Mouse (Mus musculus) adrenal gland, postnatal 10 days (tissue): ENCODE data around the gene Vmp1. TPM values are rescaled to one million over a fixed set of nuclear protein-coding genes. Genes with fewer than 3 reads are reported as not detected.

Experiments
- DNase-seq: peaks from one replicate; pipeline ENCODE4 v3.0.0; 2021; ENCODE audit warnings: mixed read lengths
- total RNA-seq, 2 experiments: library from RNA; stranded (reverse); gene quantifications; 2 replicates each; pipeline ENCODE4 v1.2.3; 2021

Gene Vmp1
- total RNA-seq, 2 experiments from 2014 or later, result 95.7 to 104 TPM

DNA sequence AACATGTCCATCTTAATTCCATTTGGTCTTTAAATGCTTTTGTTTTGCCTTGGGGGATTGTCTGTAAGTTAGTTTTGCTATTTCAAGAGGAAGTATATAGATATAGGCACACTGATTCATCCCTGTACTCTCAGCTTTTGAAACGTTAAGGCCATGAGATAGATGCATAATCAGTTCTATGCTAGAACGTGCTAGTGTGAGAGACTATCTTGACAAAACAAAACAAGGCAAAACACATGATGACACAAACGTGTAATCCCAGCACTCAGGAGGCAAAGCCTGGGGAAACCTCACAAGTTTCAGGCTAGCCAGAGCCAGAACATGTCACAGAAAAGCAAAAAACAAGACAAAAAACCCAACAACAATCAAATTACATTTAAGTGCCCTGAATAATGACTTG, 10.9 kb downstream of the Vmp1 start:
- DNase-seq, result no peak

DNA sequence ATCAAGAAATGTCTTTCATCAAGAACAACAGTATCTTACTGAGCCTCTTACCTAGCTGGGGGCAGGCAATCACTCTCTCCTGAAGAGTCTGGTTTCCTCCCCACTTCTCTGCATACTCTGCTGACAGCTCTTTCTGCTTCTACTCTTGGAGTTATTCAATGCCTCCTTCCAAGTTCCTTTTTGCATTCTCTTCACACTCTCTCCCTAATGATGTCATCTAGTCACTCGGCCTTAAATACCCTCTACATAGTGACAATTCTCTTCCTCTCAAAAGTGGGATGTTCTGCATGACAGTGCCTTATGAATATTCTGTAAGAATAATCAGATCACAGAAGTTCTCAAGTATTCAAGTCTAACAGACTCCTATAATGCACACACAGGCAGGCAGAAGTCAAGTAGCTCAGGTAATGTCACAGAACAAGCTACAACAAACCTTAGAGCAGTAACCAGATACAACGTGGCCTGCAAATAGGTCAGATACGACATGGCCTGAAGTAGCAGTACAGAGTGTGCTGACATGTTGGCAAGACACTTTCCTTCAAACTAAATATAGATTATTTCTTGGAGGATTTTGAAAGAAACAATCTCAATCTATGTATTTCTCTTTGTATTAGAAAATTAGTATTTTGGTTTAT, 12.5 kb downstream of the Vmp1 start:
- DNase-seq, result no peak

DNA sequence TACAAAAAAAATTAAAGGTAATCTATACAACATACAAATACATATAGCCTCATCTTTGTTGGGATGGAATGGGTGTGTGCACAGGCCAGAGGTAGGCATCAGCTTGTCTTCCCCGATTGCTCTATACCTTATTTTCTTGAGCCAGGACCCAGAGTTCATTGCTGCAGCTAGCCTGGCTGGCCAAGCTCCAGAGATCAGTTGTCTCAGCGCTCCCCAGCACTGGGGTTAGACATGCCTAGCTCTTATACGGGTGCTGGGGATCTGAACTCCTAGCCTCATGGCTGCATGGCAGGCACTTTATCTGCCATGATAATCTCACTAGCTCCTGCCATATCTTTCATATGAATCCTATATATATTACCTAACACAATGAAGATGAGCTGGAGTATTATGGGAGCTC, 15.5 kb downstream of the Vmp1 start:
- no peak for DNase-seq

DNA sequence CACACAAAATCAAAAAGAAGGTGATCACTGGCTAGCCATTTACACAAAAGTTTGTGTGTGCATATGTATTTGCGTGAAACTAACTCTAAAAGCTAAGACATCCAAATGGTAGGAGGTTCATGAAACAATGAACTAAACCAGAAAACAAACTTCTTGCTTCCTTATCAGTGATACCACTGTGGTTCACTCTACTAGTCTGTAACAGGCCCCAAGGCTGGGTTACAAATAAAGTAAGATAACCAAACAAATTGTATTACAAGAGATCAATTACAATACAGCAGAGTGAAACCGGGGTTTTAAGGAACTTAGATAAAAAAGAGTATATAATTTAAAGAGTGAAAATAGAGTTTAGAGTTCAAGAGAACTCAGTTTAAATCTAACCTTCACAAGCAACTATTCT, 16.1 kb downstream of the Vmp1 start:
- DNase-seq, result no peak

DNA sequence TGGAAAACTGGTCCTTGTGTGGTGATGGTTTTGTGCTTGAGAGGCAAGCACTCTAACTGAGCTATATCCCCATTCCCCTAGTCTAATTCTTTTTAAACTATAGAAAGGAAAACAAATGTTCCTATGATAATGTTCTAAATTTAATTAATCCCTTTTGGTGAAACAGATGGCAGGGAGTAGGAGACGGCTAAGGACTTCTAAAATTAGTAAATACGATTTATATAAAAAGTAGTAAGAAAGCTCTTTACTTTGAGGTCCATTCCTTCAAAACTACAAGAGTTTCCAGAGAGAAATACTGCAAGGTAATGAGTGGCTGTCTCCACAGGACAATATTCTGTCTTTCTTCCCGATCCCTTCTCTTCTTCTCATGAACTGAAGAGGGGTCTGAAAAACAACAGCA, 19.2 kb downstream of the Vmp1 start:
- DNase-seq, result no peak

DNA sequence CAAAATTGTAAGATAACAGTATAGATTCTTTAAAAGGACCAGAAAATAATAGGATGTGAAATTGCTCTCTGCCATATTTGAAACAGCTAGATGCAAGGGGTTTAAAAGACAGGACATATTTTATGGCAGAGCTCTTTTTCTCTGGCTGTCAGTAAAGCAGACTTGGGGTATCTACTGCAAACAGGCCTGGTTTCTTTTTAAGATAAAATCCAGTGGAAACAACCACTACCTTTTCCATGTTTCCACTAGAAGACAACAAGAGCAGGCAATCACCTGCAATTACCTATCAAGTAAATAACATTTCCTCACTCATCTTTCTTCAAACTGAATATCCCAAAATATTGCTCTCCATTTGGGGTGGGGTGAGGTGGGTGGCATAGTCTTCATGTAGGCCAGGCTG, 19.7 kb downstream of the Vmp1 start:
- no peak for DNase-seq

DNA sequence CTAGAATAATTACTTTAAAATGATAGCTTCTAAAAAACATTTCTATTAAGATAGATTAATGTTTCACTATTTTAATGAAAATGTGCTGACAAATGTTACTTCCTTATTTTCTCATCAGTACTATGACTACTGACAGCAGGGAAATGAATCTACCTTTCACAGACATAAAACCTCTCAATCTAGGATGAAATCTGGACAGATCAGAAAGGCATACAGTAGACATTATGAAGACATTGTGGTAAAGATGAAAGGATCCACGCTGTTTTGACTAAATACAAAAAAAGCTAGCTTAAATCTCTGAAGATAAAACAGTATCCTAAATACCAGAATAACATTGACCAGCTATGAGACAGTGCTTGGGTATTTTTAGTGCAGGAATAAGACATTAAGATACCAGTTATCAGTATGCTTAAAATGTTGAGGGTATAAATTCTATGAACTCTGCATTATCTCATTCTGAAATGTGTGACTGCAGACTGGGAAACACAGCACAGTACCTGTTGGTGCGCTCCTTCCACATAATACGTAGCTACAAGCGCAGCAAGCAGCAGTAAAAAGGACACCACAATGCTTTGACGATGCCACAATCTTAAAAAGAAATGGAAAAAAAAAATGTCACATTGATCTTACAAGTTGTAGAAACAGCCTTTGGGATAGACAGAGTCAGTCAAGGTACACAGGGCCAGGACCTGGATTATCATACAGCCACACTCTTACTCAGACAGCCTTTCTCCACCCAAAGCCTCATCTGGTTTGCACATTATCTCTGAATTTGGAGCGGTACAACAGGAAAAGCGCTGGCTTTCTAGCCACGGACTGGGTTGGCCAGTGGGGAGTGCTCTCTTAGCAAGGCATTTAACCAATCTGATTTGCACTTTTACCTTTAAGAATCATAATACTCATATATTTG, 20.4 kb downstream of the Vmp1 start:
- DNase-seq, result no peak

DNA sequence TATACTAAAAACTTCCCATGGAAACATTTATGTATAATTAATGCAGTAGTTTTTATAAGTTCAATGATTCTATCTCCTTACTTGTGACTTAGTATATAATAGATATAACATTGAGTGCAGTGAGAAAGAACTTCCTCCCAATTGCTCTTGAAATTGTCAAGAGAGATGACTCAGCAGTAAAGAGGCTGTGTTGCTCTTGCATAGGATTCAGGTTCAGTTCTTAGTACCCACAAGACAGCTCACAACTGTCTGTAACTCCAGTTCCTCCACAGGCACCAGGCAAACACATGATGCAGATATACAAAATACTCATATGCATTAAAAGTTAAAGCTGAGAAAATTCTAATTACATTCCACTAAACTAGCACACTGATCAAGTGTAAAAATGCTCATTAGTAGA, 25.8 kb downstream of the Vmp1 start:
- no peak for DNase-seq

DNA sequence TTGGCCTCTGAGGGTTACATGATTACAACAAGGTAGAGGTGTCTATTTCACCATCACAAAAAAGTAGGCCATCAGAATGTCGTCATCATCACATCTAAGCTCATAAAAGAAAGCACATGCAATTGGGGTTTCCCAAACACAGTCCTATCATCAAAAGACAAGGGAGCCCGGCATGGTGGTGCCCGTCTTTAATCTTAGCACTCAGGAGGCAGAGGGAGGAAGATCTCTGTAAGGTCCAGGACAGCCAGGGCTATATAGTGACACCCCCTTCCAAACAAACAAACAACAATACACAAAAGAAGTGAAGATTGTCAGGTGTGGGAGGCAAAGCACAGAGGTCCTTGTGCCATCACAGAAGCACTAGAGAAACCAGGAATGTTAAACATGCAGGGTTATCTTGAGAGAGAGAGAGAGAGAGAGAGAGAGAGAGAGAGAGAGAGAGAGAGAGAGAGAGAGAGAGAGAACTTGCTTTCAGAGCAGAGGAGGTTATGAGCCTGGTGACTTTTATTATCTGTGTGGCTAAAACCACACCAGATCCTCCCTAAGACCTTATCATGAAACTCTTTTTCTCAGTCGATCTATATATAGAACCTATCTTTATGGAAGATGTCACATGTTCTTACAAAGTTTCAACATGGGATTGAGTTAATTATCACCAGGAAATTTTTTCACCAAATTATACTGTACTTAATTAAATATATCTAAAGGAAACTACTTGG, 26.6 kb downstream of the Vmp1 start:
- no peak for DNase-seq

DNA sequence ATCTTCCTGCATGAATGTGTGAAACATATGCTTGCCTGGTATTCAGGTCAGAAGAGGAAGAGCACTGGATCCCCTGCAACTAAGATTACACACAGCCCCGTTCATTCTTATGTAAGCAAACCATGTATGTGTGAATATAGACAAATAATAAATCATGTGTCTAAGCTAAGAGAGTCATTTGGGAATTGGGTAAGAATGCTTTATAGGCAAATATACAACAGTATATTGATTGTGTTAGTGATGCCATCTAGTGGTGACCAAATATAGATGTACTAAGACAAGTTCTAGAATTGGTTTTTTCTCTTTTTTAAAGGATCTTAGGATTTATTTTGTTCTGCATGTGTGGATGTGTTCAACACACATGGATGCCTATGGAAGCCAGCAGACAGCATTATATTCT, 28.0 kb downstream of the Vmp1 start:
- no peak for DNase-seq

DNA sequence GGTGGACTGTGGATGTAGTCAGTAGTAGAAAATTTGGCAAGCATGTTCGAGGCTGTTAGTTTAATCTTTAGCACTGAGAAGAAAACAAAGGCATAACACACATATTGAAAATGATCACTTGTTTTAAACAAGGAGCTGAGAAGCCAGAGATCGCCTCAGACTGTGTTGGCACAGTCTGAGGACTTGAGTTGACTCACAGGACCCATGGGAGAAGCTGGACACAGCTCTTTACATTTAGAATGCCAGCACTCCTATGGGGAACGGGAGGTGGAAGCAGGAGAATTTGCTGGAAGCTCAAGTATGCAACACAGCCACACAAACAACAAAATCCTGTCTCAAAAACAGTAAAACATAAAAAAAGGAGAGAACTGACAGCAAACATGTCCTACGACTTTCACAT, 29.5 kb downstream of the Vmp1 start:
- no peak for DNase-seq

DNA sequence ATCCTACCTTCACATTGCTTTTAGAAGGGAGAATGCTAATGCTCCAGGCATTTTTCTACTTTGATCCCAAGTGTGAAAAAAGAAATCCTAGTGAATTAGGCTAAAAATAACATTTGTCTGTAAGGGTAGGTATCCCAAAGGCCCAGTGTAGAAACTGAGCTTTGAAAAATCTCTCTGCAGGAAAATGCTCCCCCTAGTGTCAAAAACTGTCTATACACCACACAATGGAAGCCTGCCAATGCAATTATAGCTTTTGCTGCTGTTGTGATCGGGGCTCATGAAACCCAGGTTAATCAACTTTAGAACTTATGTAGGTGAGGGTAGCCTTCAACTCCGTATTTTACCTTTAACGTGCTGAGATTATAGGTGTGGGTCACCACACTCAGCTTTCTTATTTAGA, 30.2 kb downstream of the Vmp1 start:
- peak; percentile 72 for DNase-seq

DNA sequence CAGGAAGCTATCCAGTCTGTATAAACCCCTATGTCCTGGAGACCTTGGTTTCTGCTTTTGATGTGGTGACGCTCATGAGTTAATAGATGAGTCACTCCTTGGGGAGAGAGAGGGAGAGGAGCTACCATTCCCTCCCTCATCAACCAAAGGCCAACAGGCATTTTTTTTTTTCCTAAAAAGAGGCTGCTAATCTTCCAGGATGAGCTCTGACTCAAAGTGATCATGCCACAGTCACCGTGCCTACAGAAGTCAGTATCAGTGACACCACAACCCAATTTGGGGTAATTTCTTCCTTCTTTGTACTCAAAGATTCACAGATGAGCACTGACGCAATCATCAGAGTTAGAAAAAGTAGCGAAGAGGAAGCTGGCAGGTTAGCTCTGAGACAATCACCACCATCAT, 31.1 kb downstream of the Vmp1 start:
- no peak for DNase-seq

DNA sequence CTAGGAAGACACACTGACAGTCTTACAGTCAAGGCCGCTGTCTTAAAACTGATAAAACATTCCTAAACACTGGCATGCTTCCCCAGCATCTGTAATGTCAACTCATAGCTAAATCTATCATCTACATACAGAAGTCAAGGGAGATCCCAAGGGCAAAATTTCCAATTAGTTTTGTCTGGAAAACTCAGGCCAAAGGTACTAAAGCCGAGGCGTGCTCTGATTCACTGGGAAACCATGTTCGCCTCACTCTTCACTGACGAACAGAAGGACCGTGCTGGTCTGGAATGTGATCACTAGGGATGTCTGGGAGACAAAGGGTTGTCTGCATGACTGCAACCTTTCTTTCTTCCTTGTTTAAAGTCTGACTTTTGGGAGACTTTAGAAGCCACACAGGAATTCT, 33.0 kb downstream of the Vmp1 start:
- peak; percentile 36 for DNase-seq

DNA sequence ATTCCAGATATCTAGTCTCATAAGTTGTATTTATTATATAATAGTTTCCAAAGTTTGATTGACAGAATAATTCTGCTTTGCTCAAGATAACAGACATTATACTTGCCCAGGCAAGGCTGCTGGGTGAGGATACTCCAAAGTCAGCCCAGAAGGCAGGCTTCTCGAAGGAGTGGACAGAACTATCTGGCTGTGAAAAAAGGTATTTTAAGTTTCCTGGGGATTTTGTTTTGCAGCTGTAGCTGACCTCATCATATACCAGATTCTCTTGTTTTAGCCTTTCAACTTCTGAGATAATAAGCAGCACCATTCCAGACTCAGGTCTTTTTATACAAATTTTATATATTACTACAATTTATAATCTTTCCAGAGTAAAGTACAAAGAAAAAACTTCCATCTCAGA, 34.1 kb downstream of the Vmp1 start:
- DNase-seq, result no peak

DNA sequence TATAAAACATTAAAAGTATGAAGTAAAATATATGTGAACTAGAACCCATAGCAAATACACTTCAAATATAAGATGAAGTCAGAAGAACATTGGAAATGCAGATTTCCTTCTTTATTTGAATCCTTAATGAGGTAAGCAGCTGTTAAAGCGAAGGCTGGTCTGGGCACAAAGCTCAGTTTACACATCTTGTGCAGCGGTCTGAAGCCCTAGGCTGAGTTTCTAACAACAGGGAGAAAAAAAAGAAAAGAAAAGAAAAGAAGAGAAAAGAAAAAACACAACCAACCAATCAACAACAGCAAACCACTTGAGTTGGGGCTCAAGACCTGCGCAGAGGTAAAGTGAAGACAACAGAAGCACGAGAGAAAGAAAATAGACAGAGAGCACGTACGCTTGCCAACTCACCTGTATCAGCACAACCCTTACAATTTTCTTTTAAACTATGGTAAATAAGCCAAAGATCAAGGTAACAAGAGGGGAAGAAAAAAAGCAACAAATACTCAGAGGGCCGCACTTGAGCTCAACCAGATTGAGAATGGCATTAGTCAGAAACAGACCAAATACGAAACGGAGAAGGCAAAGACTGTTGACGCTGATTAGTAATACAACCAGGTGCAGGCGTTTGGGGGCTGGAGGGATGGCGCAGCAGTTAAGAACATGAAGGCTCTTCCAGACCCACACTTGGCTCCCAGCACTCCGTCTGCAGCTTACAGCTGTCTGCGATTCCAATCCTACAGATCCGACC, 35.8 kb downstream of the Vmp1 start:
- no peak for DNase-seq

DNA sequence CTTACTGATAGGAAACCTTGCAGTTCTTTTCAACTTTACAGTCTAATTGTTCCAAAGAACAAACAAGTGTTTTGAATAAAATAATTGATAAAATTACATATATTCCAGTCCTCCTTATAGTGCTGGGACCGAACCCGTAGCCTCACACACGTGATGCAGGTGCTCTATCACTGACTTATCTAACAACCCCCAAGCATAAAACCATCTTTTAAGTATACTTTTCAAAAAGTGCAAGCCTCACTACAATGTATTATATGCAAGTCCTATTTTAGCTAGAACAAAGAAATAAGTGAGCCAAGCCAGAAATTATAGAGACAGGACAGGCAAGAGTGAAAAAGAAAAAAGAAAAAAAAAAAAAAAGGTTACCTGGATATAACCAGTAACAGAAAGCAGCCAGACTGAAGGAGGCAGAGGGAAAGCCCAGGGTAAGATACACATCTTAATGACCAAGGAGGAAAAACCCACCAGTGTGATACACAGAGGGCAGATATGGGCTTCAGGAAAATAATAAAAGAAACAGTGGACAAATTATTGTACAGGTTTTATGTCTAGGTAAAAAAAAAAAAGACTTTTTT, 36.7 kb downstream of the Vmp1 start:
- no peak for DNase-seq

DNA sequence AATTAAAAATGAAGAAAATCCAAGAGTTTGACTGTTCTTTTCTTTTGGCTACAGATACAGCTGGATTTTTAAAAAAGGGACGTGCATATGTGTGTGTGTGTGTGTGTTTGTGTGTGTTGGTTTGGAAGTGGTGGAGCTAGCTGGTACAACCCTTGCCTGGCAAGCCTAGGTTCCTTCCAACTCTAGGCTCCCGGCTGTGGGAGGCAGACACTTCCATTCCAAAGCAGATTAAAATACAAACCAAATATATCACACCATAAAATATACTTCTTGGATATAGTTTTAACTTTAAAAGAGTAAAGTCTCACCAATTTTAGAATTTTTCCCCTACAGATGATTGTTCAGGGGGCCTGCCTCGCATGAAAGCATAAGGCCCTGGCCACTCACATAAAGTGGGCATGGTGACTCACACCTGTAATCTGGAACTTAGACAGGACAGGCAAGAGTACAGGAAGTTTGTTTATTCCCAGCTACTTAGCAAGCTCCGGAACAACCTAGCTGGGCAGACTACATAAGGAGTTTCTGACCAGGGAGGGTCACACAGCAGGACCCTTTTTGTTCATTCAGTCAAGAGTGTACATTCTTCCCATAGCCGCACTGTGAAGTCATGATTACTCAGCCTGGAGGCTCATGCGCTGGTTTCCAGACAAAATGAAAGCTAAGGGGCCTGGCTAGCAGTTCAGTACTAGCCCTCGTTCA, 37.4 kb downstream of the Vmp1 start:
- DNase-seq, result no peak

DNA sequence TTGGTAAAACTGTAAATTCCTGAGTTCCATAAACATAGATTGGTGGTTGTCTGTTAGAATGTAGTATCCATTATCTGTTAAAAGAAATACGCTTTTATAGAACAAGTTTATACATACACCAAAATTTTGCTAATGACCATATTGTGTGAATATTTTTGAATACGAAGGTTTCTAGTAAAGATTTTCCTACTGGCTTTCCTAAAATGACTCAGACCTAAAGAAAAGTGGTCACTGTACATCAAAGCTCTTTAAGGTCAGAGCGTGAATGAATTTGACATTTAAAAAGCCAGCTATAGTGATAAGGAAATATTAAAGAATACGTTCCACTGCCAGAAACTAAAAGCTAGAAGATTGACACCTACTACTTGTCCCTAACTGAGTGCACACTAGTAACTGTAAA, 39.1 kb downstream of the Vmp1 start:
- DNase-seq, result no peak

DNA sequence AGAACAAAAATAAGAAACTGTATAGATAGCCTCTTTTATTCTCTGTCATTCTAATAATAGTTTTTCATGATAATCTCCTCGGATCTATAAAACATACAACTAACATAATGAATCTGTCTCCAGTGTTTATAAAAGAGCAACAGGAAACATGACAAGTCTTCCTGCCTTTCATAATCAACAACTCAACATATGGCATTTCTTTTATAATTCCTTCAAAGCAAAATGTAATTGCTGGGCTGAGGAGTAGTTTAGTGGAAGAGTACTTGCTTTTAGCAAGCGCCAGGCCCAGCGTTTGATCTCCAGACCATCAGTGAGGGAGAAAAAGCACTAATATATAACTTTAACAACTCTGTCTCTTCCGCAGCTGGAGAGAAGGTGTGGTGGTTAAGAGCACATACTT, 41.9 kb downstream of the Vmp1 start:
- no peak for DNase-seq

DNA sequence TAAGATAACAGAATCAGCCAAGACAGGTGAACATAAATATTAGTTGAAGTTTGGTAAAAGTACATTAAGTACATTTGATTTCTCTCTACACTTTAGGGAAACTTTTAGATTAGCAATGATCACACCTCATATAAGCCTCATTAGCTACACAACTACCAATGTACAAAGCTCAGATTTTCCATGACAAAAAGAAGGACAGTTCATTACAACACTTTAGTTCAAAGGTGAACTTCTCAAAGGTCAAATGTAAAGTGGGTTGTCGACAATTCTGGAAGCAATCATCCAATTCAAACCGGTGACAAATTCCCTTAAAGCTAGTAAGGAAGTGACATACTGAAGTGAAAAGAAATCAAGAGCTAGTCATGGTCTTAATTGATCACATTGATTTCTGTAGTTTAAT, 45.9 kb downstream of the Vmp1 start:
- DNase-seq, result no peak

DNA sequence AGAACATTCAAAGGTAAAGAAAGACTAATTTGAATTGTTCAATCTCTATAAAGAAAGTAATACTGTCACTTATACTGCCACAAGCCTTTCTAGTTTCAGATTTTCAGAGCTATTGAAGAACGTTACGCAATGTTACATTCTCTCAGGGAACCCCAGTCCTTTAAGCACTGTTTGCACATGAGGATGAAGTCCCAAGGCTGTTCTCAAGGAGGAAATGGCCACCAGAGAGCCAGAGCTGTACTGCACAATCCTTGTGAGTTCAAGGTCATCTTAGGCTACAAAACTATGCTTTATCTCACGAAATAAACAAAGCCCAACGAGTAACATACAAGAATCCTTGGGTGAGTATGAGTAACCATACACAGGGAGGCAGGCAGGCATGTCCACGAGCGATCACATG, 49.2 kb downstream of the Vmp1 start:
- DNase-seq, result no peak
